Mouse (Mus musculus): ENCODE measurements around the gene H2-DMa. TPM values are rescaled to one million over a fixed set of nuclear protein-coding genes. Genes with fewer than 3 reads are reported as not detected.

Gene H2-DMa
- polyA plus RNA-seq, 1 experiment from 2014 or later: 16.0 TPM

DNA sequence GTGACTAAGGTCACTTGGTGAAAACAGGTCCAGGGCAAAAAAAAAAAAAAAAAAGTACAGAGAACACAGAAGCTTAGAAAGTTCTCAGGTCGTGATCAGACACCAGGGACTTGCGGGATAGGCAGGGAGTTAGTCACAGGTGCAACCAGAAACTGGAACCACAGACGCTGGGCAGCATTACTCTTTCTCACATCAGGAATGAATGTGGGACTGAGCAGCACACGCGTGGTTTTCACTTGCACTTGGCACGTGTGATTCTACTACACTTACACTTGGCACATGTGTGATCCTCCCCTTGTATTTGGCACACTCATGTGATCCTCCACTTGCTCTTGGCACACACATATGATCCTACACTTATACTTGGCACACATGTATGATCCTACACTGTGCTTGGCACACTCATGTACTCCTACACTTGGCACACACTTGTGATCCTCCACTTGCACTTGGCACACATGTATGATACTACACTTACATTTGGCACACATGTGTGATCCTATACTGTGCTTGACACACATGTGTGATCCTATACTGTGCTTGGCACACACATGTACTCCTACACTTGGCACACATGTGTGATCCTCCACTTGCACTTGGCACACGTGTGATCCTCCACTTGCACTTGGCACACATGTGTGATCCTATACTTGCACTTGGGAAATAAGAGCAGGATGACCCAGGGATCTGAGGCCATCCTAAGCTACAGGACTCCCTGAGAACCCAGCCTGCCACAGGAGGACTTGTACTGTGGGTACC is 12.1 kb upstream of the H2-DMa start:
- no peak for ATAC-seq (ENCODE audit: low read depth)
- Histone ChIP-seq H3K27me3 (no peaks in the 10 kb centered on the region), H3K9me3 (no peaks in the 10 kb centered on the region), H3K4me2 (no peak overlapping the region), H3K9ac (no peak overlapping the region), H3K4me1 (replicated peaks) (no peaks in the 10 kb centered on the region), H3K27ac (replicated peaks) (no peak overlapping the region), H3K36me3 (peaks cover 34% of the 10 kb centered on the region), H3K4me3 (no peak overlapping the region)
- WGBS: 88% methylated on average over 7 of the region's 7 CpGs

GRCm38 (mm10) chr17:34108460-34108859 is 10.9 kb upstream of the H2-DMa start:
- ATAC-seq (ENCODE audit: low read depth): no peak
- no peak overlapping the region for H3K4me3 ChIP-seq
- no peak overlapping the region for H3K9ac ChIP-seq
- H3K4me1 ChIP-seq (replicated peaks): no peaks in the 10 kb centered on the region
- no peak overlapping the region for H3K4me2 ChIP-seq
- H3K27ac ChIP-seq (replicated peaks): no peak overlapping the region
- H3K27me3 ChIP-seq: no peaks in the 10 kb centered on the region
- 75% methylated on average over 5 of the region's 6 CpGs for WGBS
- peaks cover 45% of the 10 kb centered on the region for H3K36me3 ChIP-seq
- no peaks in the 10 kb centered on the region for H3K9me3 ChIP-seq

GRCm38 (mm10) chr17:34109038-34109805 is 10.1 kb upstream of the H2-DMa start:
- no peak overlapping the region for H3K4me3 ChIP-seq
- H3K36me3 ChIP-seq: peaks cover 53% of the 10 kb centered on the region
- H3K9me3 ChIP-seq: no peaks in the 10 kb centered on the region
- no peaks in the 10 kb centered on the region for H3K27me3 ChIP-seq
- no peak overlapping the region for H3K4me2 ChIP-seq
- H3K4me1 ChIP-seq (replicated peaks): 0 out of 2 replicates have a peak, but pooled peaks cover under 1% of the 10 kb centered on the region
- no peak overlapping the region; the same call in 1 of the 2 replicates for H3K27ac ChIP-seq (replicated peaks)
- no peak; the same call in 1 of the 2 replicates for ATAC-seq (ENCODE audit: low read depth)
- H3K9ac ChIP-seq: no peak overlapping the region
- WGBS: 84% methylated on average over 14 of the region's 14 CpGs

DNA sequence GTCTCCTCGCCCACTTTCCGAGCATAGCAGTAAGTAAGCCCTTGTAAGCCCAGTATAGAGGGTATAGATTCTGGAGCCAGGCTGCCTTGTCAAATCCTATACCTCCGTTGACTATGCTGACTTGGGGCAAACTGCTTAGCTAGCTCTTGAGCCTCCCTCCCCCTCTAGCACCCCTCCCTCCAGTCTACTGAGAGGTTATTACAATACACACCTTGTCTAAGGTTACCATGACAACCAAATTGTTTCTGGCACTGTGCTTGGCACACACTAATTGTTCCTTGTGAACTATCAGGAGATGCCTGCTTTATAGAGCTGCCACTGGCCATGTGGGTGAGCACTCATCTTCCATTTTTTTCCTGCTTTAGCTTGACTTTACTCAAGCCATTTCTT is 9.5 kb upstream of the H2-DMa start:
- no peak overlapping the region for H3K4me2 ChIP-seq
- peaks cover 59% of the 10 kb centered on the region for H3K36me3 ChIP-seq
- 70% methylated on average over 3 of the region's 3 CpGs for WGBS
- H3K9me3 ChIP-seq: no peaks in the 10 kb centered on the region
- H3K4me3 ChIP-seq: no peak overlapping the region
- peaks cover 6% of the 10 kb centered on the region for H3K4me1 ChIP-seq (replicated peaks)
- H3K27ac ChIP-seq (replicated peaks): no peak overlapping the region
- H3K27me3 ChIP-seq: no peaks in the 10 kb centered on the region
- ATAC-seq (ENCODE audit: low read depth): peak; percentile 49; the same call in 1 of the 2 replicates
- no peak overlapping the region for H3K9ac ChIP-seq

DNA sequence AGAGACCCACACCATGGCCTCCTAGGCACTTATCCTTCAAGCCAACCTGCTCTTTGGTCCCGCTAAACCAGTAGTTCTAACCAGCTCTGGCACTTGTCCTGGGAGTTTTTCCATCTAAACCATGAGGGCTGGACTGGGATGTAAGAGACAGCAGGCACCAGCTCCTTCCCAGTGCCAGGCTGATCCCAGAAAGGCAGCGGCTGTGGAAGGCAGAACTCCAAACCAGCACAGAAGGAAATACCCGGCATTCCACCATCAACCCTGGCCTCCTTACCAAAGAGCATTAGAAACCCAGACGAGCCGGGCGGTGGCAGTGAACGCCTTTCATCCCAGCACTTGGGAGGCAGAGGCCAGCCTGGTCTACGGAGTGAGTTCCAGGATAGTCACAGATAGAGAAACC is 9.0 kb upstream of the H2-DMa start:
- Histone ChIP-seq H3K36me3 (peaks cover 64% of the 10 kb centered on the region), H3K27ac (replicated peaks) (no peak overlapping the region), H3K27me3 (no peaks in the 10 kb centered on the region), H3K9ac (no peak overlapping the region), H3K4me3 (no peak overlapping the region), H3K9me3 (no peaks in the 10 kb centered on the region), H3K4me2 (no peak overlapping the region), H3K4me1 (replicated peaks) (peaks cover 11% of the 10 kb centered on the region)
- ATAC-seq (ENCODE audit: low read depth): no peak
- WGBS: 66% methylated on average over 8 of the region's 8 CpGs

DNA sequence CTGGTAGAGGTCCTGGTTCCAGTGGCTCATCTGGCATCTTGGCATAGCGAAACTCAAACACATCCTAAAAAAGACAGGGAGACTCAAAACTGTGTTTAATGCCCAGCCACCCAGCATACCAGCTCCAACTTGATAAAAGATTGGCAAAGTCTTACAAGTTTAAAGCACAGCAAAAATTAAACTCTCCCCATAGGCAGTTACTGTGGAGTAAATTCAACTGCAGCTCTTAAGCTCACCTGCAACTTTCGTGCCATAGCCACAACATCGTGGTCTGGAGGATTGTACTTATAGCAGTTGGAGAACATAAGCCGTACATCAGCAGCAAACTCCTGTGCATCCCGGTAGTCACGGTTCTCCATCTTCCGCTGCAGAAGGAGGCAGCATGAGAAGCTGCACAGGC is 5.2 kb upstream of the H2-DMa start:
- no peaks in the 10 kb centered on the region for H3K27me3 ChIP-seq
- H3K4me3 ChIP-seq: no peak overlapping the region
- 92% methylated on average over 7 of the region's 7 CpGs for WGBS
- H3K9me3 ChIP-seq: no peaks in the 10 kb centered on the region
- no peak overlapping the region for H3K27ac ChIP-seq (replicated peaks)
- H3K4me1 ChIP-seq (replicated peaks): peaks cover 38% of the 10 kb centered on the region
- no peak overlapping the region for H3K4me2 ChIP-seq
- peaks cover 94% of the 10 kb centered on the region for H3K36me3 ChIP-seq
- ATAC-seq (ENCODE audit: low read depth): no peak
- H3K9ac ChIP-seq: no peak overlapping the region

GRCm38 (mm10) chr17:34116736-34117370 is 2.5 kb upstream of the H2-DMa start:
- no peak overlapping the region for H3K27ac ChIP-seq (replicated peaks)
- peak overlapping the region; percentile 82 for H3K4me3 ChIP-seq
- no peaks in the 10 kb centered on the region for H3K27me3 ChIP-seq
- H3K4me2 ChIP-seq: peak overlapping the region; percentile 100
- 31% methylated on average over 7 of the region's 7 CpGs for WGBS
- peaks cover 38% of the 10 kb centered on the region for H3K4me1 ChIP-seq (replicated peaks)
- H3K9me3 ChIP-seq: no peaks in the 10 kb centered on the region
- no peak for ATAC-seq (ENCODE audit: low read depth)
- peak overlapping the region; percentile 90 for H3K9ac ChIP-seq
- H3K36me3 ChIP-seq: peaks cover 67% of the 10 kb centered on the region

GRCm38 (mm10) chr17:34117421-34118112 is 1.8 kb upstream of the H2-DMa start:
- peak overlapping the region; percentile 82 for H3K4me3 ChIP-seq
- H3K9me3 ChIP-seq: no peaks in the 10 kb centered on the region
- no peaks in the 10 kb centered on the region for H3K27me3 ChIP-seq
- WGBS: 0% methylated on average over 5 of the region's 5 CpGs
- peak overlapping the region; percentile 90 for H3K9ac ChIP-seq
- H3K27ac ChIP-seq (replicated peaks): peak overlapping the region; percentile 100
- ATAC-seq (ENCODE audit: low read depth): no peak
- H3K4me1 ChIP-seq (replicated peaks): peaks cover 38% of the 10 kb centered on the region
- peaks cover 60% of the 10 kb centered on the region for H3K36me3 ChIP-seq
- H3K4me2 ChIP-seq: peak overlapping the region; percentile 100

DNA sequence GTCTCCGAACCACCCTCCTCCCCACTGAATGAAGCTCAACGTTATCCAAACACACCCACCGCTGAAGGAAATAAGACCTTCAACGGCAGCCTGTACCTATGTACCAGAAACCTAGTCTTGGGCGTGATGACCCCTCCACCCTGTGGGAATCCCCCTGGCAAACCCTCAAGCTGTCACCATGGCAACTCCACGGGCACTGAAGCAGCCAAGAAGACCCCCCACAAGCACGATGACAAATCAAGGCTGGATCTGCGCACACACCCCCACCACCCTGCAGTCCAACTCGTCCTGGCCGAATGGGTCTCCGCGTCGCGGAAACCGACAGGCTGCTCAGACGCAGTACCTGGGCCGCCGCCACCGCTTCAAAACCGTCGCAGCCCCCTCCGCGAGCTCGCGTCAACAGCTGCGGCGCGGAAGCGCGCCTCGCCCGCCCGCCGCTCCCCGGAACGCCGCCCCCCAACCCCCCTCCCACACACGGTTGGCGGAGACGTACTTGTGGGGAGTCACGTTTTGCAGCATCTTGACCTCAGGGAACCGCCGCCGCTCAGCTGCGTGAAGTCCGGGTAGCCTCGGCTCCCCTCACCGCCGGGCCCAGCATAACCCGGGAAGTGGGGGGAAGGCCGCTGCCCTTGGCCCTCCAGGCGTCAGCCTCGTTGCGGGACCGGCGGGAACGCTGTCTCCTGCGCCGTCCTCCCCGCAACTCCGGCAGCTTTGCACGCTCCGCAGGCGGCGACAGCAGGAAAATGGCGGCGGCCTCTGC is 1.0 kb upstream of the H2-DMa start:
- ATAC-seq (ENCODE audit: low read depth): no peak
- H3K4me3 ChIP-seq: peak overlapping the region; percentile 82

GRCm38 (mm10) chr17:34118873-34119248 is 480 bp upstream of the H2-DMa start:
- H3K9ac ChIP-seq: peak overlapping the region; percentile 90
- peak overlapping the region; percentile 100 for H3K27ac ChIP-seq (replicated peaks)
- no peaks in the 10 kb centered on the region for H3K9me3 ChIP-seq
- H3K4me1 ChIP-seq (replicated peaks): peaks cover 46% of the 10 kb centered on the region
- WGBS: under 1% methylated on average over 38 of the region's 38 CpGs
- no peaks in the 10 kb centered on the region for H3K27me3 ChIP-seq
- H3K36me3 ChIP-seq: peaks cover 47% of the 10 kb centered on the region
- ATAC-seq (ENCODE audit: low read depth): no peak
- H3K4me2 ChIP-seq: peak overlapping the region; percentile 100
- peak overlapping the region; percentile 82 for H3K4me3 ChIP-seq

More for the DNA sequence above, 1.0 kb upstream of the H2-DMa start:
- Histone ChIP-seq H3K9ac (peak overlapping the region; percentile 90), H3K36me3 (peaks cover 53% of the 10 kb centered on the region), H3K27ac (replicated peaks) (peak overlapping the region; percentile 100), H3K4me2 (peak overlapping the region; percentile 100), H3K4me1 (replicated peaks) (peaks cover 40% of the 10 kb centered on the region), H3K27me3 (no peaks in the 10 kb centered on the region), H3K9me3 (no peaks in the 10 kb centered on the region)
- 1% methylated on average over 46 of the region's 67 CpGs for WGBS

- under 1% methylated on average over 41 of the region's 42 CpGs for WGBS
Measured at GRCm38 (mm10) chr17:34120180-34120723, 911 bp downstream of the H2-DMa start.

More at GRCm38 (mm10) chr17:34120180-34120723, 911 bp downstream of the H2-DMa start:
- H3K27me3 ChIP-seq: no peaks in the 10 kb centered on the region
- peaks cover 48% of the 10 kb centered on the region for H3K4me1 ChIP-seq (replicated peaks)
- peak overlapping the region; percentile 100 for H3K4me2 ChIP-seq
- peak overlapping the region; percentile 82 for H3K4me3 ChIP-seq
- H3K9me3 ChIP-seq: no peaks in the 10 kb centered on the region
- peak; percentile 3 for ATAC-seq (ENCODE audit: low read depth)
- H3K27ac ChIP-seq (replicated peaks): peak overlapping the region; percentile 100
- peak overlapping the region; percentile 99 for H3K9ac ChIP-seq
- peaks cover 33% of the 10 kb centered on the region for H3K36me3 ChIP-seq
